Mouse (Mus musculus): ENCODE measurements around the gene 2310011J03Rik.

DNA sequence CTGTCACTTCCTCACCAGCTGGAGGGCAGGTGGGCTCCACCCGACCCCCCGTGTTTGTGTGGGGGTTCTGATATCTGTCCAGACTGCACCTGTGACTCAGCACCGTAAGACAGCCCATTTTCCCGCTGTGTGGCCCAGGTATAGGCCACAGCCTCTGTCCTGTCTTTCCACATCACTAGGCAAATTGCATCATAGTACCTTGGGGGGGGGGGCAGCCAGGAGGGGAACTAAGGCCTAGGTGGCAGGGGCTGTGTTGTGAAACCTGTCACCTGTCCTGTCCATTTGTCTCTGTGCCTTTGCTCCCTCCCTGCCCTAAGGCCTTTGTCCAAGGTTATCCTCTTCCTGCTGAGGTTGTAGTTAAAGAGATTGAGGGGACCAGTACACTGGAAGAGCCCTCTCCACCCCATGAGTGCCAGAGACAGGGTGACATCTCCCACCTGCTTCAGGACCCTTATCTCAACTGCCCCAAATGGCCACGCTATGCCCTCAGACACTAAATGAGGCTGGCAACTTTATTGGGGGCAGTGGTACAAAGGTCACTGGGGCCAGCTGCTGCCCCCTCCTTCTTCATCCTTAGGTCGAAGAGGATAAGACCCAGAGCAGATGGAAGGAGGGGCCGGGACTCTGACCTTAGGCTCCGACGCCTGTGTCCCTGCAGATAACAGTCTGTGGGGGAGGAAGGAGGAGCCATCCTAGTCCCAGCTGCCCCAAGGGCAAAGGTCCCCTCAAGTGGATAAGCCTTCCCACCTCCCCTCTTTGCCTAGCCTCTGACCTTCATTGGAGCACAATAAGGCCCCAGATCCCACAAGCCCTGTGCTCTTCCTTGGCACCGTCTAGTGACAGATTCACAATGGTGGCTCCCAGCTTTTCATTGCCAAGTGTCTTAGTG is 11.5 kb upstream of the 2310011J03Rik start:
- TF ChIP-seq GATA1 (IDR thresholded peaks at IDR 0.05; ENCODE audit: borderline replicate concordance, low read length): no peak
- TF ChIP-seq FLI1 (IDR thresholded peaks at IDR 0.05; ENCODE audit: low read length): no peak
